ENCODE assay signal across 13 mouse cellular contexts in the genomic region with DNA sequence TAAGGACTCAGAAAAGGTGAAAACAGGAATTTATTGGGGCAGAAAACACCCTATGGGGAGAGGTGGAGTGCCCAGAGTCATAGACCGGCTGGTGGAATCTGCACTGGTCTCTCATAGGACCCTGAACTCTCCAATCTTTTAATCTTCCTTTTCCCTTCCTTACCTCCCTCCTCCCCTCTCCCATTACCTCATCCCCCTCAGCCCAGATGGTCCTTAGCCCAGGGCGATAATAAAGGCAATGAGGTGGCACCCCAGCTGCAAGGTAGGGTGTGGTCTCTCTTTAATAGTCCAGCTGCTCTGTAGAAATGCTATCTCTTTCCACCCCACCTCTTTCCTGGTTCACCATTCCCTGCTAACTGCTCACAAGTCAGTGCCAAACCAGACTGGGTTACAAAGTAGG. TPM values are rescaled to one million over a fixed set of nuclear protein-coding genes. Genes with fewer than 3 reads are reported as not detected.
A peak's percentile ranks its signal among the peaks of the same experiment; 100 is the strongest.
DNase-seq lines count a peak whose midpoint lies in the region; ATAC-seq and TF ChIP-seq lines count a peak whose summit lies in the region.
"Had no signal": no experiment of that assay in that cellular context is flagged by ENCODE, and none has a peak within 500 bp of the region (broad histone marks: within the 10 kb centered on the region; RNA-seq: fewer than 3 reads in every experiment).

No protein-coding gene starts in this region.

- no peak overlapping the region for H3K4me3 ChIP-seq in heart, embryonic 12.5 days
- H3K4me3 ChIP-seq in liver, embryonic 13.5 days (replicated peaks), result no peak overlapping the region
- no peak overlapping the region for H3K4me3 ChIP-seq in hindbrain, postnatal 0 days (ENCODE audit: low read length)
- H3K4me3 ChIP-seq: embryonic facial prominence, embryonic 12.5 days had no signal

- H3K4me1 ChIP-seq in heart, embryonic 12.5 days (replicated peaks), result peaks cover 49% of the 10 kb centered on the region
- peaks cover 54% of the 10 kb centered on the region for H3K4me1 ChIP-seq in liver, embryonic 13.5 days (replicated peaks)
- peaks cover 13% of the 10 kb centered on the region for H3K4me1 ChIP-seq in hindbrain, postnatal 0 days (ENCODE audit: insufficient read depth, low read length)
- H3K4me1 ChIP-seq: embryonic facial prominence, embryonic 12.5 days had no signal

- no peak for DNase-seq in heart, postnatal 25 days (ENCODE audit: low spot score)
- peak; percentile 30 for DNase-seq in spleen, adult 12 weeks (ENCODE audit: low spot score)
- no peak for DNase-seq in spleen, adult 18-20 months
- peak; percentile 78 for DNase-seq in liver, embryonic 13.5 days
- DNase-seq in thymus, postnatal 36 days, result no peak
- no peak for DNase-seq in hindbrain, postnatal 0 days (ENCODE audit: low spot score)
- no peak for DNase-seq in lung, postnatal 4 days
- DNase-seq: layer of hippocampus, postnatal 36 days; lung, embryonic 14.5 days; right cerebral cortex, adult 18-20 months had no signal

- intact Hi-C loops in heart, postnatal 25 days (cut with DNase I), result no loop called here

- no peak overlapping the region for H3K9ac ChIP-seq in heart, embryonic 12.5 days
- H3K9ac ChIP-seq in liver, embryonic 13.5 days, result peak overlapping the region; percentile 36
- H3K9ac ChIP-seq in hindbrain, postnatal 0 days (replicated peaks; ENCODE audit: low read length), result no peak overlapping the region
- H3K9ac ChIP-seq: embryonic facial prominence, embryonic 12.5 days; lung, embryonic 14.5 days had no signal

- WGBS in heart, embryonic 12.5 days, result 54% methylated on average over 2 of the region's 2 CpGs
- 29% methylated on average over 2 of the region's 2 CpGs for WGBS in liver, embryonic 13.5 days (ENCODE audit: insufficient replicate concordance)
- 77% methylated on average over 2 of the region's 2 CpGs for WGBS in hindbrain, postnatal 0 days

- peak overlapping the region; percentile 75 for H3K27ac ChIP-seq in heart, embryonic 12.5 days (ENCODE audit: poor library complexity, severe bottlenecking)
- peak overlapping the region; percentile 81 for H3K27ac ChIP-seq in liver, embryonic 13.5 days
- H3K27ac ChIP-seq in hindbrain, postnatal 0 days, result no peak overlapping the region; the same call in 1 of the 2 replicates
- H3K27ac ChIP-seq: embryonic facial prominence, embryonic 12.5 days had no signal

- no peak overlapping the region for H3K4me2 ChIP-seq in heart, embryonic 12.5 days
- peak overlapping the region; percentile 50 for H3K4me2 ChIP-seq in liver, embryonic 13.5 days
- H3K4me2 ChIP-seq in hindbrain, postnatal 0 days (ENCODE audit: low read depth, low read length), result no peak overlapping the region
- H3K4me2 ChIP-seq: embryonic facial prominence, embryonic 12.5 days; lung, embryonic 14.5 days had no signal

- TF ChIP-seq CTCF in hindbrain, postnatal 0 days (IDR thresholded peaks at IDR 0.05; ENCODE audit: low read depth), result no peak

- no peaks in the 10 kb centered on the region for H3K36me3 ChIP-seq in heart, embryonic 12.5 days
- H3K36me3 ChIP-seq in liver, embryonic 13.5 days, result no peaks in the 10 kb centered on the region
- no peaks in the 10 kb centered on the region for H3K36me3 ChIP-seq in hindbrain, postnatal 0 days (ENCODE audit: insufficient read depth, low read length)
- H3K36me3 ChIP-seq: embryonic facial prominence, embryonic 12.5 days had no signal

- no peaks in the 10 kb centered on the region for H3K27me3 ChIP-seq in heart, embryonic 12.5 days (replicated peaks)
- H3K27me3 ChIP-seq in liver, embryonic 13.5 days, result no peaks in the 10 kb centered on the region
- H3K27me3 ChIP-seq in hindbrain, postnatal 0 days (ENCODE audit: insufficient read depth, low read length), result no peaks in the 10 kb centered on the region
- H3K27me3 ChIP-seq: embryonic facial prominence, embryonic 12.5 days had no signal

- peak; percentile 84 for ATAC-seq in heart, embryonic 12.5 days (ENCODE audit: insufficient number of reproducible peaks, low FRiP score)
- ATAC-seq in liver, embryonic 13.5 days (ENCODE audit: low read depth), result peak; percentile 93
- no peak for ATAC-seq in hindbrain, postnatal 0 days
- ATAC-seq: inflammation-experienced regulatory T-cells, adult 6 months had no signal

- H3K9me3 ChIP-seq in heart, embryonic 12.5 days (replicated peaks), result no peaks in the 10 kb centered on the region
- no peaks in the 10 kb centered on the region for H3K9me3 ChIP-seq in liver, embryonic 13.5 days (replicated peaks)
- H3K9me3 ChIP-seq in hindbrain, postnatal 0 days (ENCODE audit: low read length), result no peaks in the 10 kb centered on the region
- H3K9me3 ChIP-seq: embryonic facial prominence, embryonic 12.5 days had no signal

RNA-seq across cellular contexts. Expression of a gene that starts 7.0 kb away (rescaled TPM):
- 191 and 206 TPM in 2 replicates for polyA plus RNA-seq in heart, embryonic 12.5 days (2016; fragmentation: Nextera tagmentation; extraction: Ambion mirVana)
- total RNA-seq in heart, postnatal 25 days (2021), result 100 to 1,000 TPM; 239 to 243 TPM
- 1.0 and 1.1 TPM in 2 replicates for polyA plus RNA-seq in liver, embryonic 13.5 days (2015; fragmentation: Nextera tagmentation; extraction: Ambion mirVana)
- 11.7 and 20.0 TPM in 2 replicates for total RNA-seq in hindbrain, postnatal 0 days (2014; rRNA removed)
- 10.1 and 13.6 TPM in 2 replicates for polyA plus RNA-seq in hindbrain, postnatal 0 days (2015; fragmentation: Nextera tagmentation; extraction: Ambion mirVana)

Comparison
In these comparisons a context has a peak if more than half of its experiments do, and no peak if none do; other contexts are left out.
1. DNase-seq: peak in spleen, adult 12 weeks (single experiment) and liver, embryonic 13.5 days (single experiment); none in heart, postnatal 25 days (single experiment), spleen, adult 18-20 months (0 of 2), thymus, postnatal 36 days (0 of 2), hindbrain, postnatal 0 days (single experiment) and lung, postnatal 4 days (0 of 2).
2. RNA of a gene that starts 7.0 kb away (polyA plus RNA-seq): 191 to 206 TPM in heart, embryonic 12.5 days; 10.1 to 13.6 TPM in hindbrain, postnatal 0 days and 1.0 to 1.1 TPM in liver, embryonic 13.5 days; every median in the first group is over 10 times any median in the second.